Mouse (Mus musculus) heart, adult 2 months (tissue): ENCODE measurements around the gene Tagap. TPM values are rescaled to one million over a fixed set of nuclear protein-coding genes. Genes with fewer than 3 reads are reported as not detected.

ENCODE experiments used
- DNase-seq, 2 experiments: peaks; one replicate each; pipeline ENCODE4 v3.0.0; 2021
- H3K27ac ChIP-seq: fragments of 200-600 bp; 2 replicates; pipeline ENCODE4 v1.8.1; 2022
- H3K27me3 ChIP-seq: fragments of 200-500 bp; 2 replicates; pipeline ENCODE4 v1.6.1; 2012; ENCODE audit warnings: mild to moderate bottlenecking, low read length, inconsistent platforms, mixed read lengths; ENCODE audit not compliant: control insufficient read depth, insufficient read depth
- H3K36me3 ChIP-seq: fragments of 200-500 bp; 2 replicates; pipeline ENCODE4 v1.6.1; 2012; ENCODE audit warnings: low read length, inconsistent platforms; ENCODE audit not compliant: control insufficient read depth, insufficient read depth
- H3K4me1 ChIP-seq: fragments of 200-500 bp; 2 replicates; pipeline ENCODE4 v1.6.1; 2011; ENCODE audit warnings: low read length; ENCODE audit not compliant: control insufficient read depth, insufficient read depth
- H3K4me3 ChIP-seq: fragments of 200-600 bp; 2 replicates; pipeline ENCODE4 v1.8.1; 2022
- H3K79me2 ChIP-seq: fragments of 200-500 bp; replicated peaks from 2 replicates; pipeline ENCODE4 v1.6.1; 2012; ENCODE audit warnings: mild to moderate bottlenecking, inconsistent platforms, low read length, moderate library complexity, mixed read lengths; ENCODE audit not compliant: control insufficient read depth, insufficient read depth
- H3K9ac ChIP-seq: fragments of 200-500 bp; 2 replicates; pipeline ENCODE4 v1.6.1; 2012; ENCODE audit warnings: low read depth, mild to moderate bottlenecking, control low read depth, inconsistent platforms, low read length, mixed read lengths
- CTCF ChIP-seq: fragments of 200-600 bp; IDR thresholded peaks from 2 replicates; pipeline ENCODE4 v1.8.1; 2022; ENCODE audit warnings: antibody characterized with exemption, mild to moderate bottlenecking, moderate library complexity
- EP300 ChIP-seq: fragments of 200-500 bp; IDR thresholded peaks from 2 replicates; pipeline ENCODE4 v1.6.1; 2011; ENCODE audit warnings: low read depth, low read length, control low read depth; ENCODE audit not compliant: insufficient read depth
- POLR2A ChIP-seq: fragments of 200-500 bp; IDR thresholded peaks from 2 replicates; pipeline ENCODE4 v1.6.1; 2011; ENCODE audit warnings: mild to moderate bottlenecking, low read depth, low read length, control low read depth; ENCODE audit not compliant: insufficient read depth
- WGBS: fragments of 180-500 bp; shearing (Covaris S2); methylation state at CpG from one replicate; pipeline ENCODE4 v1.1.7; 2018; 5-methylcytosine and 5-hydroxymethylcytosine counted together
- intact Hi-C: fragments of 180-260 bp; cut with DNase I; formaldehyde crosslinking; loops from one replicate; pipeline ENCODE4 v1.15.1; 2025
- polyA plus RNA-seq: library from polyadenylated mRNA; depleted of rRNA; stranded (reverse); fragments of >200 nt; gene quantifications from 2 replicates; pipeline ENCODE4 v1.2.3, GENCODE M21; 2012
- total RNA-seq, 2 experiments: library from RNA; stranded (reverse); gene quantifications; 2 replicates each; pipeline ENCODE4 v1.2.3; 2021

Gene Tagap
- total and polyA plus RNA-seq, 3 experiments = 1.3 to 3.0 (median 2.9) TPM

DNA sequence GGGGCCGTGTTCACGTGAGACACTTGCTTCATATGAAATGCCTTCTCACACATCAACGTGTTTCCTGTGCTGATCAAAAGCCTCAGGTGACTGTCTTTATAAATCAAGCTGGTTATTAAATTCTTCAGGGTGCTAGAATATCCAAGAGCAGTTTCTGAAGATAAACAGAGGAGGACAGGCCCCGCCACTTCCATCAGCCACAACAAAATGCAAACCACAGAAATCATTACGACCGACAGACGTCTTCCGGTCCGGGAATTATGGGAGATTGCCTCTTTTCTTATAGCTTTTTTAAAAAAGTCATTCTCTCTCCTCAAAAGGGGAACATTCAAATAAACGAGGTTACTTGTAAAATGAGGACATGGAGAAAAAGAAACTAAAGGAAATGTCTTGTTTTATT lies 41.2 kb upstream of the Tagap start:
- Histone ChIP-seq H3K79me2 (no peaks in the 10 kb centered on the region), H3K27ac (no peak overlapping the region), H3K4me1 (no peaks in the 10 kb centered on the region), H3K36me3 (no peaks in the 10 kb centered on the region), H3K27me3 (no peaks in the 10 kb centered on the region), H3K9ac (no peak overlapping the region), H3K4me3 (no peak overlapping the region)
- TF ChIP-seq CTCF (no peak), POLR2A (no peak), EP300 (no peak)
- DNase-seq = no peak
- 82% methylated on average over 10 of the region's 10 CpGs for WGBS
- intact Hi-C loops = no loop called here

DNA sequence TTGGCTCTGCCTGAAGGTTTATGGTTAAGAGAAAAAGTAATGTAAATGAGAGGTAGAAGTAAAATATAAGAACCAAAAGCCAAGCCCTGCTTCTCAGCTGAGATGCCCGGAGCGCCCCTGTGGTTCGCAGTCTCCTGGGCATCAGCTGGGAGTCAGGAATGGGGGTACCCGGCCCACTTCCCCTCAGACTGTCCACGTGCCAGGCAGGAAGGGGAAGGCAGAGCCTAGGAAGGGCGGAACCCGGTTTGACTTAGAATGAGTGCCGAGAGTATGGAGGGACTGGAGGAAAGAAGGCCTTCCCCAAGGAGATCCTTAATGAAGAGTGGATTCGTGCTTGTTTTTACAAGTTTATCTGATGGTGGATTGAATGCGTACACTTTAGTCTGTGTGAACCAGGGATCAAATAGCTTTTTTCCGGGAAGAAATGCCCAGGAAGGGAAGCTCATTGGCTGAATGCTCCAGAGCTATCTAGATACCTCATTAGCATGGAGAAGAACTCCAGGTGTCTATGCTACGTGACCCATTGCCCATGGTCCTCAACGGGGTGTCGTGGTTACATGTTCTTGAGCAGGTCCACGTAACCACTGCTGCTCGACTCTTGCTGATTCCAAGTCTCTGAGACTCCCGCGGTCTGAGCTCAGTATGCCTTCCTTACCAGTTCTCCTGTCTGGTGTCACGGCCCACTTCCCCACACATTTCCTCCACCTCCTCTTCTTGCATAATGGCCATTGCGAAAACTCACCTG lies 38.6 kb upstream of the Tagap start:
- peak in 1 of 2 experiments; percentile 2 for DNase-seq
- Histone ChIP-seq H3K27ac (no peak overlapping the region), H3K4me1 (no peaks in the 10 kb centered on the region), H3K4me3 (no peak overlapping the region), H3K79me2 (no peaks in the 10 kb centered on the region), H3K36me3 (no peaks in the 10 kb centered on the region), H3K9ac (no peak overlapping the region), H3K27me3 (no peaks in the 10 kb centered on the region)
- intact Hi-C loops = no loop called here
- TF ChIP-seq POLR2A (no peak), EP300 (no peak), CTCF (no peak)
- WGBS = 80% methylated on average over 20 of the region's 20 CpGs

DNA sequence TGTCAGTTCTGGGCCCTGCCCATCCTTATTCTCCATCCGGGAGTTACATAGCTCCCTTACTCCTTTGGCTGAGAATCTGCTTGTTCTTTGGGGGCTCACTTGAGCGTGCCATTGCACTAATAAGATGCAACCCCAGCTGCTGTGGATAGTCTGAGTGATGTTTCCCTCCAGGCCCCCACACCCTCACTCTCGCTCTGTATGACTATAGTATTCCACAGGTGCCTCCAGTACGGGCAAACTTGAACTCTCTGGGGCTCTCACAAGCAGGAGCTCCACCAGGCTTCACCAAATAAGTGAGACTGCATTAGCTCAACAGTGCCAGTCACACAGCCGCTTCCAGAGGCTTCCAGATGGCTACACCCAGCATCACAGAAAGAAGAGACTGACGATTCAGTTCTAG lies 37.5 kb upstream of the Tagap start:
- Histone ChIP-seq H3K79me2 (no peaks in the 10 kb centered on the region), H3K36me3 (no peaks in the 10 kb centered on the region), H3K27ac (no peak overlapping the region), H3K4me3 (no peak overlapping the region), H3K4me1 (no peaks in the 10 kb centered on the region), H3K27me3 (no peaks in the 10 kb centered on the region), H3K9ac (no peak overlapping the region)
- TF ChIP-seq POLR2A (no peak), EP300 (no peak), CTCF (no peak)
- DNase-seq = no peak
- 88% methylated on average over 6 of the region's 6 CpGs for WGBS
- intact Hi-C loops = no loop called here

- Histone ChIP-seq H3K4me3 (no peak overlapping the region), H3K9ac (no peak overlapping the region), H3K27me3 (no peaks in the 10 kb centered on the region), H3K4me1 (no peaks in the 10 kb centered on the region), H3K79me2 (no peaks in the 10 kb centered on the region), H3K27ac (no peak overlapping the region), H3K36me3 (no peaks in the 10 kb centered on the region)
- intact Hi-C loops = no loop called here
- 80% methylated on average over 9 of the region's 9 CpGs for WGBS
- TF ChIP-seq EP300 (no peak), POLR2A (no peak), CTCF (no peak)
- no peak for DNase-seq
Measured at GRCm38 (mm10) chr17:7889026-7889425, 36.8 kb upstream of the Tagap start.

- intact Hi-C loops = no loop called here
- WGBS = 51% methylated on average over 8 of the region's 8 CpGs
- TF ChIP-seq POLR2A = no peak
- no peak for TF ChIP-seq EP300
- peak in 1 of 2 experiments; percentile 39 for DNase-seq
- H3K9ac ChIP-seq = no peak overlapping the region
- no peak overlapping the region for H3K4me3 ChIP-seq
- H3K79me2 ChIP-seq = no peaks in the 10 kb centered on the region
- H3K4me1 ChIP-seq = no peaks in the 10 kb centered on the region
- no peaks in the 10 kb centered on the region; the same call in 1 of the 2 replicates for H3K27me3 ChIP-seq
- H3K36me3 ChIP-seq = no peaks in the 10 kb centered on the region
- H3K27ac ChIP-seq = no peak overlapping the region
Measured at GRCm38 (mm10) chr17:7892676-7893075, 33.1 kb upstream of the Tagap start.

GRCm38 (mm10) chr17:7894094-7894493 lies 31.7 kb upstream of the Tagap start:
- WGBS = 78% methylated on average over 3 of the region's 3 CpGs
- Histone ChIP-seq H3K36me3 (no peaks in the 10 kb centered on the region), H3K79me2 (no peaks in the 10 kb centered on the region), H3K4me1 (no peaks in the 10 kb centered on the region), H3K27me3 (no peaks in the 10 kb centered on the region; the same call in 1 of the 2 replicates), H3K27ac (no peak overlapping the region), H3K9ac (no peak overlapping the region), H3K4me3 (no peak overlapping the region)
- intact Hi-C loops = no loop called here
- no peak for TF ChIP-seq CTCF
- no peak for DNase-seq
